Mouse (Mus musculus): ENCODE data around the gene Stra6. TPM values are rescaled to one million over a fixed set of nuclear protein-coding genes. Genes with fewer than 3 reads are reported as not detected.

Stra6 gene
- 1 to 10 TPM in 2 of 3 experiments, not detected in 1; 4.0 to 5.3 TPM for polyA plus RNA-seq (2017; shearing (Covaris generic))

DNA sequence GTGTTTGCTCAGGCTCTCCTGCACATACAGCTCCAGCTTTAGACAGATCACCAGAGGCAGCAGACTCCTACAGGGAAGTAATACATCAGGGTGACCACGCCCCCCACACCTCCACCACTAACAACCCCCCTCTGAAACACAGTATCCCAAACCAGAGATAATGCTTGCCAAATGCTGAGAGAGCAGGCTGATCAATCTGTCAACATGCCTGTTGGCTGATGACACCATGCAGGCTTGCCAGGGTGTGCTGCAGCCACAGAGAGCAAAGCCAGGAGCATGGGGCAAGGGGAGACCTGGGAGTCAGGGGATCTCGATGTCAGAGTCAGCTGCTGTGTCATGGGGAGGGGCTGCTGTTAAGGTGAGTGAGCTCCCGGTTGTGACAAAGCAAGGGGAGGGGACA is at the start of gene Stra6:
TSS of gene Stra6 (plus strand) at position 258 of the 400 bp plus-strand sequence.
- ATAC-seq = no peak

DNA sequence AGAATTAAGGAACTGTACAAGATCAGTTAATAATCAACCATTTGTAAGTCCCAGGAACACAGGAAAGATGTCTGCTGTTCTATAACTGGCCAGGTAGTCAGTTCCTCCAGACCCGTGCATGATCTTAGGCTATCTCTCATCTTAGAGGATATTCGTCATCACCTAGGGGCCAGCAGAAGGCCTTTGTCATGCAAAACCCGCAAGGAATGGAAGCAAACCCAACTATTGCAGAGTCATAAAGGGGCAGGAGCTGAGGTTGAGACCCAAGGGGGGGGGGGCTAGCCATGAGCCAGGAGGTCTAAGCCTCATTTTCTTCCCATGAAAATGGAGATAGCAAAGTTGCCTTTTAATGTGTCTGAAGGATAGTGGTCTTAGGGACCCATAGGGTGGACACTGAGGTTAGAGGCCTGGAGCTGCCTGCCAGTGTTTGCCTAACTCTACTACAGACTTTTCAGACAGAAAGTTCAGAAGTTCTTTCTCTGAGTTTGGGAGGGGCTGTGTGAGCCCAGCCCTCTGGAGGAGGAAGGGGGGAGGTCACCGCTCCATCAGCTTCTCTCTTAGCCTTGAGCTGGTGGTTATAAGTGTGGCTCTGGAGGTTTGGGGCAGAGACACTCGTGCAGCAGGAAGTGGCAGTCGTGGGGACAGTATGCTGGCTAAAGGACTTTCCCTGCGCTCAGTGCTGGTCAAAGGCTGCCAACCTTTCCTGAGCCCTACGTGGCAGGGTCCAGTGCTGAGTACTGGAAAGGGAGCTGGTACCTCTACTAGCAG is 49.0 kb upstream of the Stra6 start:
- ATAC-seq = no peak

DNA sequence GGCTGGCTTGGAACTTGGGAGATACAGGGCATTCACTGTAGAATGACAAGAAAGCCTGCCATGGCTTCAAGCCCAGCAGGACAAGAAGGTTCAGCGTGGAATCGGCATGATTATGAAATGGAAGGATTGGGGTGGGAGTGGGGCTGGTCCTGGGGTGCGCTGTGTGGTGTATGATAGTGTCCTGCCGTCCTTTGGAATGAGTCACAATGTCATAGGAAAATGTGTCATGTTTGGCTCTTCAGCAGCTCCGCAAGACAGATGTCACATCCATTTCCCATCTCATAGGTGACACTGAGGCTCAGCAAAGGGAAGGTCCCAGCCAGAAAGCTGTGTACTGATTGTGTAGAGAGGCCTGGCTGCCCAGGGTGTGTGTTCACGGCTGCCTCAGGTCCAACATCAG is 47.7 kb upstream of the Stra6 start:
- no peak for ATAC-seq

DNA sequence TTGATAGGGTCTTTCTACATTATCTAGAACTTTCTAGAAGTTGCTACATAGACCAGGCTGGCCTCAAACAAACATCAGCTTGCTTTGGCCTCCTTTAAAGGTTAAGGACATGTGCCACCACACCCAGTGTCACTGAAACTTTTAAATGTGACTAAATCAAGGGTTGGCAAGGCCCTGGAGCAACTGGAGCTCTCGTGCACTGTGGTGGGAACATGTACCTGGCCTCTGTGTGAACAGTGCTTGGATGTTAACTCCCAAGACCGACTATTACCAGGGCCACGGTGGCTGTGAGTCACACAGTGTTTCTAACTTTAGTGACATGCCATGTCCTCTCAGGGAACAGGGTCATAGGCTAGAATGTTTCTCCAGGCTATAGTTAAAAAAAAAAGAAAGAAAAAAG is 46.6 kb upstream of the Stra6 start:
- ATAC-seq = no peak

DNA sequence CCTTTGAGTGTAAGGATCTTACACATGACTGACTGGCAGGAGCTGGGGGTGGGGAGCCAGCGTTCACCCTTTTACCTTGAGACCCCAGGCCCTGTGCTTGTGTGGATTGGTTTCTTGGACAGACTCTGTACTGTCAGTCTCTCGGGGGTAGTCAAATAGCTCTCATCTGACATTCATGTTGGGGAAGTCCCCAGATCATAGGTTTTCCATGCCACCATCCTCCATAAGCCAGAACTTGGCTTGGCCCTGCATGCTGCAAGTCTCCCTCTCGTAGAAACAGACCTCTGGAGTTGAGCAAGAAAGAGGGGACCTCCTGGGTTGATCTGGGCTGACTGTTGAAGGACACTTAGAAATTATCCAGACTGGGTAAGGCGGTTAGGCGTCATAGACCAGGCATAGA is 45.2 kb upstream of the Stra6 start:
- ATAC-seq = no peak

DNA sequence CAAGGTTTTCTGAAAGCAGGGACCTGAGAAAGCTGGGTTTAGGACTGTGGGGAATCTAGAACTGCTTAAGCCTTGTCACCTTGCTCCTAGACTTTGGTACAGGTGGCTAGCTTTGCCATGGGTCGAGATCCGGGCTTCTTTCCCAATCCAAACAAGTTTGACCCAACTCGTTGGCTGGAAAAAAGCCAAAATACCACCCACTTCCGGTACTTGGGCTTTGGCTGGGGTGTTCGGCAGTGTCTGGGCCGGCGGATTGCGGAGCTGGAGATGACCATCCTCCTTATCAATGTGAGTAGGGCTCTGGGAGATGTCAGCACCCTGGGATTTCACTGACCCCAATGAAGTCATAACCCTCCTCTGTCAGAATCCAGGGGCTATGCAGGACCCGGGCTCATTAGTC is 37.6 kb upstream of the Stra6 start:
- no peak for ATAC-seq

DNA sequence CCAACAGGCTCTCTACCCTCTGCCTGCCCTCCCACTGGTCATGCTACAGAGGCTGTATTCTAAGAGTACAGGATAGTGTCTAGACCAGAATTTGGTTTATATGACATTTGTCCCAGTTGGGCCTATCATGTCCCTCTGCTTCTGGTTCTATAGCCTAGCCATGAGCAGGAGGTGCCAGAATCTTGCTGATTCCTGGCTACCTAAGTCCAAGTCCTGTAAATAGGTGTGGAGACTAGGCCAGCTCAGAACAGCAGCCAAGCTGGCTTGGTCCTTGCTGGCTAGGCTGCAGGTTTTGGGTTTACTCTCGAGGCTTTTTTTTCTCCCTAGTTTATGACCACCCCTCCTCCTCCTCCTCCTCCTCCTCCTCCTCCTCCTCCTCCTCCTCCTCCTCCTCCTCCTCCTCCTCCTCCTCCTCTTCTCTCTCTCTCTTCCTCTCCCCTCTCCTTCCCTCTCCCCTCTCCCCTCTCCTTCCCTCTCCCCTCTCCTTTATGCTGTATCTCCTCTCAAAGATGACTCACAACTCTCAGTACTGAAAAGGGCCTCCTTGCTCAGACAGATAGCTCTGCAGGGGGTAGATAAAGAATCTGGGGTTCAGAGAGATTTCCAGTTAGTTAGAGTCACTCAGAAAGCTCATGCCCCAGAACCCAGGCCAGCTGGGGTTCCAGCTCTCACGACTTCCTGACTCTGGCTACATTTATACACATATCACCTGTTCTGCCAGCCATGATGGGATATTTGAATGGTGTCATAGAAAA is 36.0 kb upstream of the Stra6 start:
- ATAC-seq = no peak

DNA sequence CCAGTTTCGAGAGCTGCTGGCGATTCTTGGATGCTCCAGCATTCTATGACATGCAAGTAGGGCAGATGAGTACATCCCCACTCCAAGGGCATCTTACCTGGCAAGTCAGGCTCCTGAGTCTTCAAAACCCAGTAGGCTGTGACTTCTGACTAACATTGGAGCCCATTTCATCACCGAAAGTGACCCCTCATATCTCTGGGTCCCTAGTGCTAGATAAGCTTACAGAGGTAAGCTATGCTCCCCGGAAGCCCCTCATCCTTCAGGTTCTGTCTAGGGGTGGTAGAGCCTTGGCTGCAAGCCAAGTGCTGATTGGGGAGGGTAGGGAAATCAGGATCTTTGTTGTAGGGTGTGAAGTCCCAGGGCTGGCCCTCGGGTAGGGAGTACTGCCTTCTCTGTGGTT is 34.7 kb upstream of the Stra6 start:
- no peak for ATAC-seq

DNA sequence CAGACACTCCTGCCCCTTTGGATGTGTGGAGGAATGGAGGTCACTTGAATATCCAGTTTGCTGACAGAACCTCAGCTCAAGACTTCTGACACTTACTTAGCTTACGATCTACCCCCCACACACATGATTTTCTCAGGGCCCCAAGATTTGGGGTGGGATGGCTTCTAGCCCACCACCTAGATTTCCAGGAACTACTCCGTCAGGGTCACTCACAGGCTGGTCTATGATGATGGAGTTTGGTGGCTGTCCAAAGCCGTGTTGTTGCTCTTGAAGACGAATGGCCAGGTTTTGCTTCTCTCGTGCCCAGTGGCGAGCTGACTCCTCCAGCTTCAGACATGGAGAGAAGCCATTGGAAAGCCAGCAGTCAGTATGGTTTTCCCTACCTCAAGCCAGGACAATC is 34.0 kb upstream of the Stra6 start:
- ATAC-seq = no peak

DNA sequence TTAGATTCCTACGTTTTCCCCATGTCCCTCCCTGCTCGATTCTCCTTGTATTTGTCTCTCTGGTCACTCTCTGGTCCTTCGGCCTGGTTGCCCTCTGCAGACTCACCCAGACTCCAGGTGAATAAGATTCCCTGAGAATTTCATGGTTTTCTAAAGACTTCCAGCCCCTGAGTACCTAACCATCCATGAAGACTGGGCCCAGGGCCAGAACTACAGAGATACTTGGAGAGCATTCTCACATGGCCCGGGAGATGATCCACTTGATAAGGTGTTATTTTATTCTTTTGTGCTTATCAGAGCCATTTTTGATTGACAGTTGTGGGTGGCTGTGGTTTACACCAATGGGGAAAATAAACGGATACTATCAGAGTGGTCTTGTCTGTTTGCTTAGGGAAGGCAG is 31.7 kb upstream of the Stra6 start:
- no peak for ATAC-seq

DNA sequence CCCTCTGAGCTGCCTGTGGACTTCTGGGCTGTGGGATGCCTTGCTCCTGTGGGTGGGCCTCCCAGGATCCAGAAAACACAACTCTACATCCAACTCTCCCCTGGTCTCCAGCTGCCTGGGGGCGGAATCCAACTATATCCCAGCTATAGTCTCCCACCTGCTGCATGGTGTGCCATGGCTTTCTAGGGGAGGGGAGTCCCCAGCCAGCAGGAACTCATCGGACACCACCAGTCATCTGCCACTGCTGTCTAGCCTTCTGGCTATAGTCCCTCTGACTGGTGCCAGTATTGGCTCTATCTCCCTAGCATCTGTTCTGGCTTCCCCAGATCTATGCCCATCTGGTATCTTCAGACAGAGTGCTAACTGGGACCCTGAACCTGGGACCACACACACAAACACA is 28.1 kb upstream of the Stra6 start:
- ATAC-seq = no peak

DNA sequence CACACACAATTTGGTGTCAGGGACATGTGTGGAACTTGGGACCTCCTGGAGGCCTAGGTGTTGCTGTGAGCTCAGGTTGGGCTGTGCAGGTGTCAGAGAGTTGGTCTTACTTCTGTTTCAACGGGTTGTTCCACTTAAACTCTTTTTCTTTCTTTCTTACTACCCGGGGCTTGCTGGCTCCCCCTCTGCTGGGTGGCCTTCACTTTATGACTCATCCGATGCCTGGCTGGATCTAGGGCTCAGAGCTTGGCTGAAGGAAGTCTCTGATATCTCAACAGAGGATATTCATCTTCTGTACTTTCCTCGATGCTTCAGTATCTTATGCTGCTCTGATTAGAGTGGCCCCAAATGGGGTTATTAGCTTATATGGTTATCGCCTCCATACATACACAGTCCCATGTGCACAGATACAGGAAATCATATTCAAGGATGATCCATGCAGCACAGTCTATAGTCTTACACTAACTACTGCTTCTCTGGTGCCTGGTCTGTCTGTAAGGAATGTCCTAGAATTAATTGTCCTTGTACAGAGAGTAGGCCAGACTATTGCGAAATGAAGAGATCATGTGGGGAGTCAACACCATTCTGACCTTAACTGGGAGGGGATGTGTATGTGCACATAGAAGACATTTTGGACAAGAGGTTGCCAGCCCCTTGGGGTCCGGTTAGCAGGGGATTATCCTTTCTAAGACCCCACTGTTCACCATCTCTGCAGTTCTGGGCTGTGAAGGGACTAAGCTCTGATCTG is 27.5 kb upstream of the Stra6 start:
- ATAC-seq = no peak

DNA sequence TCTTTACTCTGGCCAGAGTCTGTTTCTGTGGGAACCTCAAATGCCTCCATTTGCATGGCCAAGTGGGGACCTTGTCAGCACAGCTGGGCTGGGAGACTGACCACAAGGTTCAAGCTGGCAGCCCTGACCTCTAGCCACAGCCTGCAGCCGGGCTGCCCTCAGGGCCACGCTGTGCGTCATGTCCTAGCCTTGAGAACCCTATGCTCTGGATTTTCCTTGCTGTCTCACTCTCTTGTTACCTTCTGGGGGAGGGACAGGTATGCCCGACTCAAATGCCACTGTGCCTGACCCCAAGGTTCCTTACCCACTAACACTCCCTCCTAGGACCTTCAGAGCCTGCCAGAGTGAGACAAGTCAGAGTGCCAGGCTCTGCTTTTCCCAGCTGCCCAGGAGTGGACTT is 26.6 kb upstream of the Stra6 start:
- ATAC-seq = no peak

DNA sequence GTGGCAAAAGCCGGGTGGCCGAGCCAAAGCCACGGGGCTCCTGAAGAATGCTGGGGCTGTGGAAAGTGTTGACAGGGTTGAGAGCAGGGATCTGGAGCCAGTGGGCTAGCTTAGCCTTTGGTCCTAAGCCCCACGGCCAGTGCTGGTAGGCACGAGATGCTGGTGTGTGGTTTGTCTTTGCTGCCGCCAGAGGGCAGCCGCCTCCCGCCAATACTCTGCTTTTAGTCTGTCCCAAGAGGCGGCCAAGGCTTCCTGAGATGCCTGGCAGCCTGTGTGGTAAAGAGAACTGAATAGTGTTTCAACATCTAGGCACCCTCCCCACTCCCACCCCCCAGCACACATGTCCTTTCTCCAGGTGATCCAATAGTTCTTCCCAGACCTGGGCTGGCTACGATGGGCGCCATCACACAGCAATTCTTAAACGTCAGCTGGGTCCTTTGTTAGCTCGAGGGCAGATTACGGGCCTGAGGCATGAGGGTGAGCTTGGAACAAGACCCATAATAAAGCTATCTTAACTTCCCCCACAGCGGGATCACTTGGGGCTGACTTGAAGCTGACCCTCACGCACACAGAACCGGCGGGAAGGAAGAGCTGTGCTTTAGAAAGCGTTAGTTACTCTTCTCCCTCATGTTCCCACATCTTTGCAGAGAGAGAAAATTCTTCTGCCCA is 25.0 kb upstream of the Stra6 start:
- no peak for ATAC-seq

DNA sequence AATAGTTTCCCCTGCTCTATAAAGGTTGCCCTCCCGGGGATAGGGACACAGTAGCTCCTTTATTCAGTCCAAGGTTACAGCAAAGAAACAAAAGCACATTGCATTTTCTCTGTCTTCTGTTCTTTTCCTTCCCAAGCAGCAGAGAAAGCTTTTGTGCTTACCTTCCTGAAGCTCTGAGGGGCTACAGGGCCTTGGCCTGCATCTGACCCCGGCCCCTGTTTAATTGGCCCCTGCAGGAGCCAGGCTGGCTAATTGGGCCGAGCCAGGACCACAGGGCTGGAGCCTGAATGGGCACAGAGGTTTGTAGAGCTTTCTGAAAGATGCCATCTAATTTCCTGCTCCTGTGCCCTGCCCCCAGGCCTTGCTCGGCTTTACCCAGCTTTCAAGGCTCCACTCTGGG is 22.6 kb upstream of the Stra6 start:
- ATAC-seq = no peak

DNA sequence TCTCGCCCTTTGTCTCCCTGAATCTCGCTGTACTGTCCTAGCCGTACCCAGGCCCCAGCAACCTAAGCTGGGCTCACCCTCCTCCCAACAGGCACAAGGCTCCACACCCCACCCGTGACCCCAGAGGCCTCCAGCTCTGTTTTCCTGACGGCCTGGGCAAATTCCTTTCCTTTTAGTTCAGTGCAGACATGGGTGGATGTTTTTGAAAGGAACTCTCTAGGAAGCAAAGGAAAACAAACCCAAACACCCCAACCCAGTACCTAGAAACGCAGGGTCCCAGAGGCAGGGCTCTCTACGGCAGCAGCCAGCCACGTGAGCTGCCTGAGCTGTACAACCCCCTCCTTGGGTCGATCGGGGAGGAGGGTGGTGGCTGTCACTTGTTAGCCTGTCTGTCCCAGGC is 21.2 kb upstream of the Stra6 start:
- no peak for ATAC-seq

DNA sequence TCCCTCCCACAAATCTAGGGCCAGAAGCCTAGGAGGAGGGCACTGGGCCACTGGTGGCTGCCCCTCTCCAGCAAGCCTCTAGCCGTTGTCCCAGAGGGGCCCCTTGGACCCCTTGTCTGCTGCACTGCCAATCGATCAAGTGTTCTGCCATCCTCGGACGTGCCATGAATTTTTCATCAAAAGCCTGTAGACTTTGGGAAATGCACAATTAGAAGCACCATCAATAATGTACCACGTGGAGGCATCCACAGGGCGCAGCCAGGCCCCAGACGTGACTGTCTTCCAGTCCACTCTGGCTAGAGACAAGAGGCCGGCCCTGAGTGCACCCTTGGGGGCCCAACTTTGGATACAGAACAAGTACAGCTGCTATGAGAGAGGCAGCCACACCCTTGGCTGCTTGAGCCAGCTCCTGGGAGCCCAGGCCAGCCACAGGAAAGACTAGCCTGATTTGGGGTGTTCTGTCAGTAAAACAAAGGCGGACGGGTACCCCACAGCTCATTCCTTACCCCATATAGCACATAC is 20.0 kb upstream of the Stra6 start:
- ATAC-seq = no peak

DNA sequence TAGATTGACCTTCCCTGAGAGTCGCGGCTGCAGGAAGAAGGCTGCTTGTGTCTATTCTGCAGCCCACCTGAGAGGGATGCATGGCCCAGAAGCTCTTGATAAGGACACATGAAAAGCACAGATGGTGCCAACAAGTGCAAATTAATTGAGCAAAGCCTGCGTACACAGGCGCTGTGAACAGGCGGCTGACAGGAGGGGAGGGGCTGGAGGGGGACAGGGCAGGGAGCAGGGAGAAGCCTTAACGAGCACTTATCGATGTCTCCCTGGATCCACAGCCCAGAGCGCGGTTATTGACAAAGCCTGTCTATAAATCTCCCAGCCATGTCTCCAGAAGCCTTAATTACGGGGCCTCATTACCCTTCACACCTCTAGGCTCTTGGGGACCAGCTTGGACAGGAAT is 18.8 kb upstream of the Stra6 start:
- ATAC-seq = no peak

DNA sequence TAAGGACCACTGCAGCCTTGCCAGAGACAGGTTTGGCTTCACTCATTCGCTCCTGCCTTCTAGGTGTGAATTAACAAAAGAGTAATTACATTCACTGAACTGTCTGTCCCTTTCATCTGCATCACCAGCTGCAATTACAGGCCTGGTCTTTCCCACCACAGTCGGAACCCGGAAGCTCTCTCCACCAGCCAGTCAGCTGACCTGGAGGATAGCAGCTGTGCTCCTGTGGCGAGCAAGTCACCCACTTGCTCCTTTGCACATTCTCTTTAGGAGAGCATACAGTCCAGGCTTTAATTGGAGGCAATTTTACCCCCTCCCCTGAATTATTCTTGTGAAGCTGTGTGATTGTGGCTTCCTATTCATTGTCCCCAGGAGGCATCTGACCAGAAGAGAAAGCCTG is 17.9 kb upstream of the Stra6 start:
- no peak for ATAC-seq

DNA sequence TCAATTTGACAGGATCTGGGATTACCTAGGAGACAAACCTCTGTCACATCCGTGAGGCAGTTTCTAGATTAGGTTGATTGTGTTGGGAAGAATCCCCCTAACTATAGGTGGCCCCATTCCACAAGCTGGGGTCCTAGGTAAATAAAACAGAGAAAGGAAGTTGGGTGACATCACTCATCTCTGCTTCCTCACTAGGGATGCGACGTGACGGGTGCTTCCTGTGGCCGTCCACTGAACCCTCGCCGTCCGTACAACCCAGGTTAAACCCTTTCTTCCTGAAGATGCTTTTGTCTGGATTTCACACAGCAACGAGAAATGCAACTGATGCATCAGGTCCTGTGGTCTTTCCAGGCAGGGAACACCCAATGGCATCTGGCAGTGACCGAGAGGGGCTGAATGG is 16.5 kb upstream of the Stra6 start:
- no peak for ATAC-seq

DNA sequence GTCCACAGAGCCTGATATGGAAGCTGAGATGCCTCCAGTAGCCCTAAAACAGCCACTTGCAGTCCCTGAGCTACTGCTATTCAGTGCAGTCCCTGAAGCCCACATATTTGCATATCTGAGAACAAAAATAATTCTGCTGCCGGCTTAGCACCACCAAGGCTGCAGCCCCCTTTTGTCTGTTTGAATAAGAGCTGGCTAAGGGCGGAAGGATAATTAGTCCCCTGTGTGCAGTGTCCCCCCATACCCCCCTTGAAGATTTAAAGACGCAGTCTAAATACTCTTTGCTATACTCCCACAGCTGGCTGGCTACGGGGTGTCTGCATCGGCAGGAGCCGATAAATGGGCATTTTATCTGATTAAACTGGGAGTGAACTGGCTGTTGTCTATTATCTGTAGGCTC is 15.0 kb upstream of the Stra6 start:
- ATAC-seq = no peak

DNA sequence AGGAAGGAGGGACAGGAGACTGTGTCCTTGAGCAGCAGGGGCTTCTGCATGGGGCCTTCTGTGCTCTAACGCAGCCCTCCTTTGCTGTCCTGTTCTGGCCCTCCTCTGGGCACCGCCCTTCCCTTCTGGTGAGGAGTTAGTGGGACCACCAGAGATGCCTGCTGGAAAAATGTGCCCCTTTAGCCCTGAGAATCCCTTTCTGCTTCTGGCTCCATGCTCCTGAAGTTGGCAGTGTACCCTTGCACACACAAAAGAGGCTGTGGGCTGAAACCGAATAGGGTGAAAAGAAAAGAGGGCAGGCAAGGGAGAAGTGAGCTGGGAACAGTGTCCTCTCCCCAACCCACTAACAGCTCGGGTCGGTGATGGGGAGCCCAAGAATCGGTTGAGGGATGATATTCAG is 14.4 kb upstream of the Stra6 start:
- ATAC-seq = no peak

DNA sequence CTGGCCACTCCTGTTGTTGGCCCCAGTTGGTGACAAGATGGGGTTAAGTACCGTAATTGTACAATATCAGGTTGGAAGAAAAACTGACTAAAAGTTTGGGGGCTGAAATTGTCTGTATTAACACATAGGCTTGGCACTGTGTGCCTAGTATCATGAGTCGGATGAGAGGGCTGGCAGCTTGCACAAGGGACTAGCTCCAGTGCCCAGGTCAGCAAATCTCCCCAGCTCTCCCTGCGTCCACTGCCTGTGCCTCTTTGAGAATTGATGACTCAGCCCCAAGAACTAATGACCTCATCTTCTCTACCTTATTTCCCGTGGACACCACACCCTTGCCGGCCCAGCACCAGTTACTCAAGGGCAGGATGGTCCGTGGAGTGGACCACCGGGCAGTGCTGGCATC is 13.7 kb upstream of the Stra6 start:
- ATAC-seq = no peak
